Mouse (Mus musculus) E14TG2a.4 (cell line): ENCODE data around the gene Pgm5.

Experiments used
- CTCF ChIP-seq: conservative IDR thresholded peaks from 2 replicates; pipeline ENCODE4 v1.5.1; 2014; ENCODE audit warnings: low read length
- NANOG ChIP-seq: IDR thresholded peaks from 2 replicates; pipeline ENCODE4 v1.6.1; 2014; ENCODE audit warnings: borderline replicate concordance, low read length, mixed read lengths

DNA sequence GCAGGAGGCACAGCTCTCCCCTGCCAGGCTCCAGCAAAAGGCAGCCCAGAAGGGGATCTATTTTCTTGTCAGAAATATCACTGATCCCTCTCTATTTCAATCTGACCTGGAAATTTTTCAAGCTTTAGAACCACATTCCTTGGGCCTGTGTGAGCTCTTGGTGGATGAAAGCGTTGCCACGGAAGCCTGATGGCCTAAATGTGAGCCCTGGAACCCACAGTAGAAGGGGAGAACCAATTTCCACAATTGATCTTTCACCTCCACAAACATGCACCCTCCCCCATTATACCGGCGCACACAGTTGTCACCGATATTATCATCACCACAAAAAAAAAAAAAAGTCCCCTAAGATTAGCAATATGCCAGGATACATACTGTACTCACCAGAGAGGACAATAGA lies 123.6 kb downstream of the Pgm5 start:
- TF ChIP-seq CTCF = no peak
- TF ChIP-seq NANOG = no peak
